Mouse (Mus musculus): ENCODE data around the gene Qdpr. TPM values are rescaled to one million over a fixed set of nuclear protein-coding genes. Genes with fewer than 3 reads are reported as not detected.

Gene Qdpr
- polyA plus RNA-seq, 1 experiment, result 84.8 TPM

DNA sequence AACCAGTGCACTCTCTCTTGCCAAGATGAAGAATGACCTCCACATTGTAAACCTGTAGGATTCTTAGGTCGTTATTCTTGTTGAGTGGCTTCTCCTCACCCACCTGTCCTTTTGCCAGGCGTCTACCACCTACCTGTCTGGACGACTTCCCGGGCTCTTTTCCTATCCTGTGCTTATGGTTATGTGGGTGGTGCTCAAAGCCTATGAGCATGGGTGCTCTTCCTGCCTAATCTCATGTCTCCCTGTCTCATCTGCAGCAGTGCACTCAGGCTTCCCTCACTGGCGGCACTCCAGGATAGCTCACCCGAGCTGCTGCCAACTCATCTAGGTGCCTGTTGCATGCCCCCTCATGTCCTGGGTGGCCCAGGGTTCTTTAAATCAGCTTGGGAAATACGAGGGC, 27.6 kb upstream of the Qdpr start:
- H3K36me3 ChIP-seq (ENCODE audit: control insufficient read depth, insufficient read depth, low read length), result no peaks in the 10 kb centered on the region
- WGBS, result 75% methylated on average over 7 of the region's 7 CpGs

DNA sequence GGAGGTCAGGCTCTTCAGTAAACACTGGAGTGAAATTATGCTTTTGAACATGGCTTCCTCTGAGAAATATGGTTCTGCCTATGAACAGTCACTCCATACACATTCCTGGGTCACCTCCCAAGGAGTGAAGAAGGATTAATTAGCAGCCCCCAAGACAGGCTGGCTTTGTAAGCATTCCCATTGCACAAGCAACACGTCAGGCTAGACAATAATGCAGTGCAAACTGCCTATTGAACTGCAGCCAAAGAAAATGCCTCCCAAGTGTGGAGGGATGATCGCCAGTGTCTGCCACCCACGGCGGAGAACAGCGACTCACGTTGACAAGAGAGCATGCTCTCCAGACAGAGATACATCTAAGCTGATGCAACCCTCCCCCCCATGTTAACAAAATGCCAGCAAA, 26.3 kb upstream of the Qdpr start:
- TF ChIP-seq POLR2A (IDR thresholded peaks at IDR 0.05; ENCODE audit: low read depth, low read length) (no peak), CTCF (IDR thresholded peaks at IDR 0.05; ENCODE audit: extremely low read depth, insufficient read length, insufficient replicate concordance, low read depth, low read length) (no peak)
- Histone ChIP-seq H3K27ac (ENCODE audit: insufficient read depth, low read depth, low read length) (no peak overlapping the region), H3K36me3 (ENCODE audit: control insufficient read depth, insufficient read depth, low read length) (no peaks in the 10 kb centered on the region), H3K27me3 (ENCODE audit: control insufficient read depth, insufficient read depth, low read length) (no peaks in the 10 kb centered on the region), H3K4me1 (ENCODE audit: control insufficient read depth, insufficient read depth, insufficient read length, low read length) (peaks cover 8% of the 10 kb centered on the region; the same call in 1 of the 2 replicates), H3K4me3 (ENCODE audit: low read depth, low read length) (no peak overlapping the region)
- WGBS, result 44% methylated on average over 6 of the region's 6 CpGs

More for the DNA sequence above, 27.6 kb upstream of the Qdpr start:
- H3K4me1 ChIP-seq (ENCODE audit: control insufficient read depth, insufficient read depth, insufficient read length, low read length), result peaks cover 8% of the 10 kb centered on the region; the same call in 1 of the 2 replicates
- no peak overlapping the region for H3K4me3 ChIP-seq (ENCODE audit: low read depth, low read length)
- TF ChIP-seq POLR2A (IDR thresholded peaks at IDR 0.05; ENCODE audit: low read depth, low read length) (no peak), CTCF (IDR thresholded peaks at IDR 0.05; ENCODE audit: extremely low read depth, insufficient read length, insufficient replicate concordance, low read depth, low read length) (no peak)
- H3K27ac ChIP-seq (ENCODE audit: insufficient read depth, low read depth, low read length), result no peak overlapping the region
- no peaks in the 10 kb centered on the region for H3K27me3 ChIP-seq (ENCODE audit: control insufficient read depth, insufficient read depth, low read length)

DNA sequence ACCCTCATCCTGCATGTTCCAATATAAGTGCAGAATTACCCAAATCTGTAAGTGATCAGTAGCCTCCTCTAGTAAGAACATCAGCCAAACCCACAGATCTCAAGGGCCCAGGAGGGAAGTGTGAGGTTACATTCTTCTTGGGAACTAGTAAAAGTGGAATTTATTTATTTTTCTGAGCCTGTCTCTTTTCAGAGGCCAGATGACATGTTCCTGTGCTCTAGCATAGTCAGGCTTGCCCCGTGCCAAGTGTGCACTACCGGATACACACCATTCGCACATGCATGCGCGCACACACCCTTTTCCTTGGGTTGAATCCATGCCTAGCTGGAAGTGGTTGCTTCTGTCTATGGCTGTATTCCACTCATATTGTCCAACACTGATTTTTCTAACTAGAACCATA, 25.7 kb upstream of the Qdpr start:
- Histone ChIP-seq H3K36me3 (ENCODE audit: control insufficient read depth, insufficient read depth, low read length) (no peaks in the 10 kb centered on the region), H3K27me3 (ENCODE audit: control insufficient read depth, insufficient read depth, low read length) (no peaks in the 10 kb centered on the region), H3K4me3 (ENCODE audit: low read depth, low read length) (no peak overlapping the region), H3K4me1 (ENCODE audit: control insufficient read depth, insufficient read depth, insufficient read length, low read length) (peaks cover 8% of the 10 kb centered on the region; the same call in 1 of the 2 replicates), H3K27ac (ENCODE audit: insufficient read depth, low read depth, low read length) (no peak overlapping the region)
- TF ChIP-seq POLR2A (IDR thresholded peaks at IDR 0.05; ENCODE audit: low read depth, low read length) (no peak), CTCF (IDR thresholded peaks at IDR 0.05; ENCODE audit: extremely low read depth, insufficient read length, insufficient replicate concordance, low read depth, low read length) (no peak)
- WGBS, result 85% methylated on average over 5 of the region's 5 CpGs

DNA sequence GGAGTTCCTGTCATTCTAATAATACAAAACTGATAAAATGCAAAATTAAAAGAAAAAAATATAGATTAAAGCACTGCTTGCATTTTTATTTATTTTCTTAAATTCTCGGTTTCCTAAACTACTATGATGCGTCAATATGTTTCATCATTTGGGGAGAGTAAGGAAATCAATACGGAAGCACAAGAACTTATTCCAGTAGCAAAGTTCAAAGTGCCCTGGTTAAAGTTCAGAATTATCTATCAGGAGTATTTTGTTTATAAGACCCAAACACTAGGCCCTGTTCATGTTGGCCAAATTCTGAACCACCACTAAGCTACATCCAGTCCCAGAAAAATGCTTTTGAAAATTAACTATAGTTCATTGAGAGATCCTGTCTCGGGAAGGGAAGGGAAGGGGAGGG, 24.7 kb upstream of the Qdpr start:
- Histone ChIP-seq H3K27me3 (ENCODE audit: control insufficient read depth, insufficient read depth, low read length) (no peaks in the 10 kb centered on the region), H3K36me3 (ENCODE audit: control insufficient read depth, insufficient read depth, low read length) (no peaks in the 10 kb centered on the region), H3K27ac (ENCODE audit: insufficient read depth, low read depth, low read length) (no peak overlapping the region), H3K4me1 (ENCODE audit: control insufficient read depth, insufficient read depth, insufficient read length, low read length) (peaks cover 3% of the 10 kb centered on the region; the same call in 1 of the 2 replicates), H3K4me3 (ENCODE audit: low read depth, low read length) (no peak overlapping the region)
- TF ChIP-seq CTCF (IDR thresholded peaks at IDR 0.05; ENCODE audit: extremely low read depth, insufficient read length, insufficient replicate concordance, low read depth, low read length), result no peak
- TF ChIP-seq POLR2A (IDR thresholded peaks at IDR 0.05; ENCODE audit: low read depth, low read length), result no peak
- 31% methylated on average over 4 of the region's 4 CpGs for WGBS

DNA sequence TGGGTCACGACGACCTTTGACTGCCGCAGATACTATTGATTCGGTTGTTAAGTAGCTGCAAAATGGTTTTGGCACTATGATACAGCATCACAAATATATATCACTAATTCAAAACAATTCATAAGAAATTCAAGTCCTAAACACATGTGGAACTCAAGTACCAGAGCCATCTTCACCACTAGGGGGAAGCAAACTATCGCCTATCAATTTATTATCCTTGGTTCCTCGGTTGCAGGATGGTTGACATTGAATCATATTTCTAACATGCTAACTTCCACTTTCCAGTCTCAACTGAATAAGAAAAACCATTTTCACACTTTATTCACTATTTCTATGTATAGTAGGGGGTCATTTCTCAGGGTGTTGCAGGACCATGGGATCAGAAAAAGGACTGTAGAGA, 24.2 kb upstream of the Qdpr start:
- peaks cover 3% of the 10 kb centered on the region; the same call in 1 of the 2 replicates for H3K4me1 ChIP-seq (ENCODE audit: control insufficient read depth, insufficient read depth, insufficient read length, low read length)
- no peak for TF ChIP-seq CTCF (IDR thresholded peaks at IDR 0.05; ENCODE audit: extremely low read depth, insufficient read length, insufficient replicate concordance, low read depth, low read length)
- no peak for TF ChIP-seq POLR2A (IDR thresholded peaks at IDR 0.05; ENCODE audit: low read depth, low read length)
- H3K4me3 ChIP-seq (ENCODE audit: low read depth, low read length), result no peak overlapping the region
- no peaks in the 10 kb centered on the region for H3K36me3 ChIP-seq (ENCODE audit: control insufficient read depth, insufficient read depth, low read length)
- H3K27me3 ChIP-seq (ENCODE audit: control insufficient read depth, insufficient read depth, low read length), result no peaks in the 10 kb centered on the region
- no peak overlapping the region for H3K27ac ChIP-seq (ENCODE audit: insufficient read depth, low read depth, low read length)
- 20% methylated on average over 6 of the region's 6 CpGs for WGBS

DNA sequence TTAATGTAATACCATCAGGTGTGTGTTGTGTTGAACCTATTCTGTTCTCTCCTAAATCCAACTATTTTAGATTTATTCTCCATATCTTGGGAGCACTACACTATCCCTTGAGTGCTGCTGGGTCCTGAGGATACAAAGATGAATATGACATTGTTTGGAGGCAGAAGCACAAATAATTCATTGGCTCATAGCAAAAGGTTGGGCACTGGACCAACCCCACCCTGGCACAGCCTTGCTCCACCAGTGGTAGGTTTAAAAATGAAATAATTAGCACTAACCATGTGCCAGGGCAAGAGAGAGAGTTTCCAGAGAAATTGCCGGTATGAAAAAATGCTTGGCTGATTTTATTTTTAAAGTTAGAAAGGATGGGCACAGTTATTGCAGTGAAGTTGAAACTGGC, 23.5 kb upstream of the Qdpr start:
- H3K4me1 ChIP-seq (ENCODE audit: control insufficient read depth, insufficient read depth, insufficient read length, low read length), result peaks cover 3% of the 10 kb centered on the region; the same call in 1 of the 2 replicates
- TF ChIP-seq CTCF (IDR thresholded peaks at IDR 0.05; ENCODE audit: extremely low read depth, insufficient read length, insufficient replicate concordance, low read depth, low read length) (no peak), POLR2A (IDR thresholded peaks at IDR 0.05; ENCODE audit: low read depth, low read length) (no peak)
- no peaks in the 10 kb centered on the region for H3K27me3 ChIP-seq (ENCODE audit: control insufficient read depth, insufficient read depth, low read length)
- 89% methylated on average over 1 of the region's 1 CpGs for WGBS
- no peaks in the 10 kb centered on the region for H3K36me3 ChIP-seq (ENCODE audit: control insufficient read depth, insufficient read depth, low read length)
- H3K4me3 ChIP-seq (ENCODE audit: low read depth, low read length), result no peak overlapping the region
- no peak overlapping the region for H3K27ac ChIP-seq (ENCODE audit: insufficient read depth, low read depth, low read length)

DNA sequence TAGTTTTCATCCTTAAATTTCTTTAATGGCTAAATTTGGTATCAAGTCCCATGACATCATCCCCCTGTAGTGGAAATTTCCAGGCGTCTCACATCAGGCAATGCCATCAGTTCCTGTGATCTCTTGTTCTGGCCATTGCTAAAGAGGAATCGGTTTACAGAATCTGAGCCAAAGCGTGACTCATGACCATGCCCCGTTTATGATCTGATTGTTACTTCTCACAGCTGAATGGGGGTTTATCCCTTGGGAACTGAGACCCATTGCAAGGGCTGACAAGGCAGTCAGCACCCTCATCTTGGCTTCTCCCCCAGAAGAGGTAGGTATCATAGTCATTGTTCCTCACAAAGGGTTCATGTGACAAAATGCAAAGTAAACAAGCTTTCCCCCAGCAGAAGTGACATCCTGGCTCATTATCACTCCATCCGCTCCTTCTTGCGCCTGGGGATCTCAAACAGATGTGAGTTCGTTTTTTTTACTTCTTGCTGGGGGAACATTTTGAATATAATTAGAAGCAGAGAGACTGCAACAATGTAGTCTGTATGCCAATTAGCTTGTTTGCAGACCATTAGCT, 22.9 kb upstream of the Qdpr start:
- Histone ChIP-seq H3K4me3 (ENCODE audit: low read depth, low read length) (no peak overlapping the region), H3K27me3 (ENCODE audit: control insufficient read depth, insufficient read depth, low read length) (no peaks in the 10 kb centered on the region), H3K4me1 (ENCODE audit: control insufficient read depth, insufficient read depth, insufficient read length, low read length) (no peaks in the 10 kb centered on the region), H3K36me3 (ENCODE audit: control insufficient read depth, insufficient read depth, low read length) (no peaks in the 10 kb centered on the region), H3K27ac (ENCODE audit: insufficient read depth, low read depth, low read length) (no peak overlapping the region)
- TF ChIP-seq CTCF (IDR thresholded peaks at IDR 0.05; ENCODE audit: extremely low read depth, insufficient read length, insufficient replicate concordance, low read depth, low read length), result no peak
- TF ChIP-seq POLR2A (IDR thresholded peaks at IDR 0.05; ENCODE audit: low read depth, low read length), result no peak
- 17% methylated on average over 7 of the region's 7 CpGs for WGBS
